Mouse (Mus musculus): Measurements from ENCODE around the gene Med10.

Gene Med10

GRCm38 (mm10) chr13:69802095-69802494 lies at the start of gene Med10:
Gene Med10 (plus strand): TSS chr13:69802395.
- no peak for DNase-seq (ENCODE audit: low spot score)

GRCm38 (mm10) chr13:69752875-69753274 lies 49.3 kb upstream of the Med10 start:
- DNase-seq (ENCODE audit: low spot score): no peak

- no peak for DNase-seq (ENCODE audit: low spot score)
Observed at GRCm38 (mm10) chr13:69758979-69759378, 43.2 kb upstream of the Med10 start.

GRCm38 (mm10) chr13:69761393-69761792 lies 40.8 kb upstream of the Med10 start:
- DNase-seq (ENCODE audit: low spot score): peak; percentile 74

- DNase-seq (ENCODE audit: low spot score): no peak
Observed at GRCm38 (mm10) chr13:69764646-69765045, 37.5 kb upstream of the Med10 start.

- DNase-seq (ENCODE audit: low spot score): no peak
Observed at GRCm38 (mm10) chr13:69768152-69768551, 34.0 kb upstream of the Med10 start.

GRCm38 (mm10) chr13:69770538-69771456 lies 31.4 kb upstream of the Med10 start:
- DNase-seq (ENCODE audit: low spot score): no peak

- no peak for DNase-seq (ENCODE audit: low spot score)
Observed at GRCm38 (mm10) chr13:69772358-69772757, 29.8 kb upstream of the Med10 start.

- peak; percentile 71 for DNase-seq (ENCODE audit: low spot score)
Observed at GRCm38 (mm10) chr13:69778221-69778620, 24.0 kb upstream of the Med10 start.

GRCm38 (mm10) chr13:69788704-69789103 lies 13.5 kb upstream of the Med10 start:
- DNase-seq (ENCODE audit: low spot score): no peak

- DNase-seq (ENCODE audit: low spot score): no peak
Observed at GRCm38 (mm10) chr13:69791814-69792213, 10.4 kb upstream of the Med10 start.

- no peak for DNase-seq (ENCODE audit: low spot score)
Observed at GRCm38 (mm10) chr13:69792541-69793009, 9.6 kb upstream of the Med10 start.

GRCm38 (mm10) chr13:69794808-69795207 lies 7.4 kb upstream of the Med10 start:
- no peak for DNase-seq (ENCODE audit: low spot score)

GRCm38 (mm10) chr13:69809681-69810611 lies 7.8 kb downstream of the Med10 start:
- DNase-seq (ENCODE audit: low spot score): peak; percentile 51

- DNase-seq (ENCODE audit: low spot score): no peak
Observed at GRCm38 (mm10) chr13:69810936-69811680, 8.9 kb downstream of the Med10 start.

- no peak for DNase-seq (ENCODE audit: low spot score)
Observed at GRCm38 (mm10) chr13:69813870-69814269, 11.7 kb downstream of the Med10 start.

- no peak for DNase-seq (ENCODE audit: low spot score)
Observed at GRCm38 (mm10) chr13:69818306-69818705, 16.1 kb downstream of the Med10 start.

GRCm38 (mm10) chr13:69821169-69821822 lies 19.1 kb downstream of the Med10 start:
- DNase-seq (ENCODE audit: low spot score): no peak

- DNase-seq (ENCODE audit: low spot score): no peak
Observed at GRCm38 (mm10) chr13:69823920-69824637, 21.9 kb downstream of the Med10 start.

GRCm38 (mm10) chr13:69825396-69826095 lies 23.4 kb downstream of the Med10 start:
- DNase-seq (ENCODE audit: low spot score): no peak

Measured in left cerebral cortex, adult 11 months (tissue).